Mouse (Mus musculus): ENCODE results near the gene Chn2. TPM values are rescaled to one million over a fixed set of nuclear protein-coding genes. Genes with fewer than 3 reads are reported as not detected.

Chn2 gene
- polyA plus RNA-seq, 1 experiment from 2014 or later: 26.0 TPM

- no peaks in the 10 kb centered on the region for H3K4me1 ChIP-seq (ENCODE audit: control insufficient read depth, insufficient read depth, low read length)
- no peak overlapping the region for H3K27ac ChIP-seq (ENCODE audit: low read depth, low read length)
- H3K36me3 ChIP-seq (ENCODE audit: control insufficient read depth, insufficient read depth, low read length): no peaks in the 10 kb centered on the region
- 90% methylated on average over 9 of the region's 9 CpGs for WGBS
- H3K9ac ChIP-seq (ENCODE audit: low read length): no peak overlapping the region
- H3K4me3 ChIP-seq (ENCODE audit: low read depth, low read length): no peak overlapping the region
- no peak for ATAC-seq (ENCODE audit: low FRiP score)
- no peak for DNase-seq (ENCODE audit: low spot score, missing footprints)
- no peaks in the 10 kb centered on the region for H3K27me3 ChIP-seq (ENCODE audit: control insufficient read depth, insufficient read depth, low read length)
- no peak overlapping the region for H3K4me2 ChIP-seq
- H3K9me3 ChIP-seq (ENCODE audit: control insufficient read depth, low read length): no peaks in the 10 kb centered on the region
Observed at GRCm38 (mm10) chr6:54318618-54319017, 279.3 kb downstream of the Chn2 start.

GRCm38 (mm10) chr6:54319198-54319597 is 279.8 kb downstream of the Chn2 start:
- H3K27ac ChIP-seq (ENCODE audit: low read depth, low read length): no peak overlapping the region
- H3K36me3 ChIP-seq (ENCODE audit: control insufficient read depth, insufficient read depth, low read length): no peaks in the 10 kb centered on the region
- ATAC-seq (ENCODE audit: low FRiP score) (no peak), DNase-seq (ENCODE audit: low spot score, missing footprints) (no peak)
- no peaks in the 10 kb centered on the region for H3K4me1 ChIP-seq (ENCODE audit: control insufficient read depth, insufficient read depth, low read length)
- WGBS: 77% methylated on average over 3 of the region's 3 CpGs
- H3K9me3 ChIP-seq (ENCODE audit: control insufficient read depth, low read length): no peaks in the 10 kb centered on the region
- 0 out of 2 replicates have a peak, but pooled peaks cover 2% of the 10 kb centered on the region for H3K27me3 ChIP-seq (ENCODE audit: control insufficient read depth, insufficient read depth, low read length)
- H3K4me3 ChIP-seq (ENCODE audit: low read depth, low read length): no peak overlapping the region
- H3K4me2 ChIP-seq: no peak overlapping the region
- H3K9ac ChIP-seq (ENCODE audit: low read length): no peak overlapping the region

- ATAC-seq (ENCODE audit: low FRiP score) (no peak), DNase-seq (ENCODE audit: low spot score, missing footprints) (no peak)
- no peak overlapping the region for H3K4me3 ChIP-seq (ENCODE audit: low read depth, low read length)
- H3K9ac ChIP-seq (ENCODE audit: low read length): no peak overlapping the region
- 84% methylated on average over 1 of the region's 1 CpGs for WGBS
- no peak overlapping the region for H3K4me2 ChIP-seq
- no peak overlapping the region for H3K27ac ChIP-seq (ENCODE audit: low read depth, low read length)
- no peaks in the 10 kb centered on the region for H3K9me3 ChIP-seq (ENCODE audit: control insufficient read depth, low read length)
- H3K27me3 ChIP-seq (ENCODE audit: control insufficient read depth, insufficient read depth, low read length): 0 out of 2 replicates have a peak, but pooled peaks cover 2% of the 10 kb centered on the region
- no peaks in the 10 kb centered on the region for H3K36me3 ChIP-seq (ENCODE audit: control insufficient read depth, insufficient read depth, low read length)
- no peaks in the 10 kb centered on the region for H3K4me1 ChIP-seq (ENCODE audit: control insufficient read depth, insufficient read depth, low read length)
Observed at GRCm38 (mm10) chr6:54320236-54320635, 280.9 kb downstream of the Chn2 start.

GRCm38 (mm10) chr6:54325246-54325885 is 286.0 kb downstream of the Chn2 start, which contains the start of gene Prr15:
Gene Prr15, plus strand, starts transcription at chr6:54325835.
- ATAC-seq (ENCODE audit: low FRiP score): no peak
- H3K9ac ChIP-seq (ENCODE audit: low read length): no peak within 1 kb of the TSS
- H3K27ac ChIP-seq (ENCODE audit: low read depth, low read length): no peak within 1 kb of the TSS
- no peak for DNase-seq (ENCODE audit: low spot score, missing footprints)
- WGBS: 77% methylated on average over 3 of the region's 3 CpGs
- H3K4me3 ChIP-seq (ENCODE audit: low read depth, low read length): peak within 1 kb of the TSS; percentile 35
- peaks cover 37% of the 10 kb centered on the region for H3K27me3 ChIP-seq (ENCODE audit: control insufficient read depth, insufficient read depth, low read length)
- no peaks in the 10 kb centered on the region for H3K36me3 ChIP-seq (ENCODE audit: control insufficient read depth, insufficient read depth, low read length)
- H3K4me2 ChIP-seq: peak within 1 kb of the TSS; percentile 83
- H3K9me3 ChIP-seq (ENCODE audit: control insufficient read depth, low read length): no peaks in the 10 kb centered on the region
- H3K4me1 ChIP-seq (ENCODE audit: control insufficient read depth, insufficient read depth, low read length): peaks cover 8% of the 10 kb centered on the region

- H3K27me3 ChIP-seq (ENCODE audit: control insufficient read depth, insufficient read depth, low read length): peaks cover 37% of the 10 kb centered on the region
- WGBS: under 1% methylated on average over 53 of the region's 53 CpGs
Observed at GRCm38 (mm10) chr6:54326671-54327625, 287.6 kb downstream of the Chn2 start.

GRCm38 (mm10) chr6:54327626-54328003 is 288.3 kb downstream of the Chn2 start:
- Histone ChIP-seq H3K4me2 (peak overlapping the region; percentile 83), H3K9me3 (ENCODE audit: control insufficient read depth, low read length) (no peaks in the 10 kb centered on the region), H3K4me3 (ENCODE audit: low read depth, low read length) (peak overlapping the region; percentile 35), H3K9ac (ENCODE audit: low read length) (peak overlapping the region; percentile 32; the same call in 1 of the 2 replicates), H3K27ac (ENCODE audit: low read depth, low read length) (no peak overlapping the region), H3K27me3 (ENCODE audit: control insufficient read depth, insufficient read depth, low read length) (peaks cover 37% of the 10 kb centered on the region), H3K36me3 (ENCODE audit: control insufficient read depth, insufficient read depth, low read length) (no peaks in the 10 kb centered on the region), H3K4me1 (ENCODE audit: control insufficient read depth, insufficient read depth, low read length) (peaks cover 14% of the 10 kb centered on the region)
- under 1% methylated on average over 28 of the region's 28 CpGs for WGBS
- DNase-seq (ENCODE audit: low spot score, missing footprints): peak; percentile 94
- no peak for ATAC-seq (ENCODE audit: low FRiP score)

More at GRCm38 (mm10) chr6:54326671-54327625, 287.6 kb downstream of the Chn2 start:
- Histone ChIP-seq H3K4me1 (ENCODE audit: control insufficient read depth, insufficient read depth, low read length) (peaks cover 11% of the 10 kb centered on the region), H3K9ac (ENCODE audit: low read length) (peak overlapping the region; percentile 32; the same call in 1 of the 2 replicates), H3K27ac (ENCODE audit: low read depth, low read length) (no peak overlapping the region), H3K36me3 (ENCODE audit: control insufficient read depth, insufficient read depth, low read length) (no peaks in the 10 kb centered on the region), H3K4me3 (ENCODE audit: low read depth, low read length) (peak overlapping the region; percentile 35), H3K4me2 (peak overlapping the region; percentile 83), H3K9me3 (ENCODE audit: control insufficient read depth, low read length) (no peaks in the 10 kb centered on the region)
- DNase-seq (ENCODE audit: low spot score, missing footprints) (peak; percentile 94), ATAC-seq (ENCODE audit: low FRiP score) (peak; percentile 46)

- Histone ChIP-seq H3K4me3 (ENCODE audit: low read depth, low read length) (no peak overlapping the region), H3K27ac (ENCODE audit: low read depth, low read length) (no peak overlapping the region), H3K36me3 (ENCODE audit: control insufficient read depth, insufficient read depth, low read length) (no peaks in the 10 kb centered on the region), H3K4me2 (no peak overlapping the region), H3K9ac (ENCODE audit: low read length) (no peak overlapping the region), H3K9me3 (ENCODE audit: control insufficient read depth, low read length) (no peaks in the 10 kb centered on the region), H3K27me3 (ENCODE audit: control insufficient read depth, insufficient read depth, low read length) (peaks cover 37% of the 10 kb centered on the region), H3K4me1 (ENCODE audit: control insufficient read depth, insufficient read depth, low read length) (peaks cover 19% of the 10 kb centered on the region)
- DNase-seq (ENCODE audit: low spot score, missing footprints) (peak; percentile 4), ATAC-seq (ENCODE audit: low FRiP score) (no peak)
- WGBS: 92% methylated on average over 5 of the region's 5 CpGs
Observed at GRCm38 (mm10) chr6:54328783-54329182, 289.4 kb downstream of the Chn2 start.

- WGBS: 81% methylated on average over 3 of the region's 3 CpGs
- Histone ChIP-seq H3K4me3 (ENCODE audit: low read depth, low read length) (no peak overlapping the region), H3K27ac (ENCODE audit: low read depth, low read length) (no peak overlapping the region), H3K9me3 (ENCODE audit: control insufficient read depth, low read length) (no peaks in the 10 kb centered on the region), H3K9ac (ENCODE audit: low read length) (no peak overlapping the region), H3K4me2 (no peak overlapping the region), H3K36me3 (ENCODE audit: control insufficient read depth, insufficient read depth, low read length) (no peaks in the 10 kb centered on the region), H3K4me1 (ENCODE audit: control insufficient read depth, insufficient read depth, low read length) (peaks cover 19% of the 10 kb centered on the region), H3K27me3 (ENCODE audit: control insufficient read depth, insufficient read depth, low read length) (peaks cover 35% of the 10 kb centered on the region)
- no peak for DNase-seq (ENCODE audit: low spot score, missing footprints)
- no peak for ATAC-seq (ENCODE audit: low FRiP score)
Observed at GRCm38 (mm10) chr6:54329598-54329997, 290.2 kb downstream of the Chn2 start.

- Histone ChIP-seq H3K36me3 (ENCODE audit: control insufficient read depth, insufficient read depth, low read length) (no peaks in the 10 kb centered on the region), H3K4me2 (no peak overlapping the region), H3K9me3 (ENCODE audit: control insufficient read depth, low read length) (no peaks in the 10 kb centered on the region), H3K4me3 (ENCODE audit: low read depth, low read length) (no peak overlapping the region), H3K27ac (ENCODE audit: low read depth, low read length) (no peak overlapping the region), H3K27me3 (ENCODE audit: control insufficient read depth, insufficient read depth, low read length) (peaks cover 35% of the 10 kb centered on the region), H3K4me1 (ENCODE audit: control insufficient read depth, insufficient read depth, low read length) (peaks cover 19% of the 10 kb centered on the region), H3K9ac (ENCODE audit: low read length) (no peak overlapping the region)
- DNase-seq (ENCODE audit: low spot score, missing footprints): no peak
- 63% methylated on average over 10 of the region's 10 CpGs for WGBS
- ATAC-seq (ENCODE audit: low FRiP score): no peak
Observed at GRCm38 (mm10) chr6:54330166-54330565, 290.8 kb downstream of the Chn2 start.

Data from midbrain, embryonic 11.5 days (tissue).